Mouse (Mus musculus): Measurements from ENCODE around the gene Zfp579. TPM values are rescaled to one million over a fixed set of nuclear protein-coding genes. Genes with fewer than 3 reads are reported as not detected.

Gene Zfp579
- polyA plus RNA-seq, 1 experiment from 2014 or later = 68.4 TPM

DNA sequence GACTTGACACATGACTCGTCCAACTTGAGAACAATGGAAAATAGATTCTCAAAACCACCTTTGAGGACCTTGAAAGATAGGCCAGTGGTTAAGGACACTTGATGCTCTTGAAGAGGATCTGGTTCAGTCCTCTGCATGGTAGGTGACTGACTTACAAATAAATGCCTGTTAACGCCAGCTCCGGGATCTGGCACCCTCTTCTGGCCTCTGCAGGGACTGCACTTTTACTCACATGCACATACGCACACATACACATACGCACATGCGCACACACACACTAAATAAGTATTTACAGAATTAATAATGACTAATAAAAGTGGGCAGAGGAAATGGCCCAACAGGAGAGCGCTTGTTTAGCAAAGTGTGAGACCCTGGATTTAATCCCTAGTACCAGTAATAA is 19.1 kb downstream of the Zfp579 start:
- Histone ChIP-seq H3K9me3 (no peaks in the 10 kb centered on the region), H3K4me3 (replicated peaks) (no peak overlapping the region), H3K4me2 (replicated peaks) (no peak overlapping the region), H3K36me3 (no peaks in the 10 kb centered on the region), H3K4me1 (replicated peaks) (no peaks in the 10 kb centered on the region), H3K27me3 (no peaks in the 10 kb centered on the region), H3K9ac (replicated peaks) (no peak overlapping the region), H3K27ac (no peak overlapping the region)
- no peak for ATAC-seq
- 87% methylated on average over 7 of the region's 7 CpGs for WGBS

DNA sequence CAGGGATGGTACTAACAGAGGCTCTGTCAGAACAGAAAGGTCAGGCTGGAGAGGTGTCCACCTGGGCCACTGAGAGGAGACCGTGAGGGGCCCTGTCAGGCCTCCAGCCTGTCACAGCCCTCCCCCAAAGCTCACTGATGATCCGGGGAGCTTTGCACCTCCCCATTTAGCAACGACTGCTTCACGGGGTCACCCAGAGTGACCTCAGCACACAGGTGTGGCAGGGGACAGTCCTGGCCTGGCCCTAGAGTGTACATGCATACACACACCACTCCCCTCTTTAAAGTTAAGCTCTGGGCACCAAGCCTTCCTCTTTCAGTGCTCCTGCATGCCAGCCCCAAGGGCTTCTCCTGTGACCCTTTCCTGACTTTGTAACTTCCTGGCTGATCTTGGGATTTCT is 20.5 kb downstream of the Zfp579 start:
- Histone ChIP-seq H3K36me3 (no peaks in the 10 kb centered on the region), H3K4me3 (replicated peaks) (no peak overlapping the region), H3K4me1 (replicated peaks) (no peaks in the 10 kb centered on the region), H3K27ac (no peak overlapping the region), H3K9me3 (no peaks in the 10 kb centered on the region), H3K9ac (replicated peaks) (no peak overlapping the region), H3K4me2 (replicated peaks) (no peak overlapping the region), H3K27me3 (no peaks in the 10 kb centered on the region)
- WGBS = 69% methylated on average over 4 of the region's 4 CpGs
- no peak for ATAC-seq

DNA sequence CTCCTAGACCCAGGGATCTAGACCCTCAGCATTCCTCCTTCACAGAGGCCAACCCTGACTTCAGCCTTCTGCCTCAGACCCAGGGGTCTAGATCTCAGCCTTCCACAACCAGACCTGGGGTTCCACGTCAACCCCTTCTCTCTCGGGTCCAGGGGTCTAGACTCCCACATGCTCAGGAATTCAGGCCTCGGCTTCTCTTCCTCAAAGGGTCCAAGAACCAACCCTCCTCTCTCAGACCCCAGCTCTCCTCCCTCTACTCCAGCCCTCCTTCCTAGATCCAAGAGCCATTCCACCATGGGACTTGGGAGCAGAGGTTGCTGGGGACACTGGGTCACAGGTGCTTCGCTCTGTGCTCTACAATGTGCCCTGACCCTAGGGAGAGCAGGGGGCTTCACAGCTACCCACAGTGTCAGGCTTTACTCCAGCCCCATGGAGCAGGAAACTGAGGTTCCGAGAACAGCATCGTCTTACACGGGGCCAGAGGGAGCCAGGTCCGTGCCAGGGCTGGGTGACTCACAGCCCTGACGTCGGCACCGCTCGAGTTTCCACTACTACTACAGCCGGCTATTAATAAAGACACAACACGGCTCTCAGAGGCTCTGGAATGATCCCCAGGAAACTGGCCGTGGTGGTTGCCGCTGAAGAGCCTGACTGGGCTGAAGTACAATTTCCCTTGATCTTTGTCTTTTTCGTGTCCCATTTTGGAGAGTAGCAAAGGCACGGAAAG is 23.5 kb downstream of the Zfp579 start:
- 84% methylated on average over 18 of the region's 18 CpGs for WGBS
- no peak for ATAC-seq
- H3K27me3 ChIP-seq = no peaks in the 10 kb centered on the region

DNA sequence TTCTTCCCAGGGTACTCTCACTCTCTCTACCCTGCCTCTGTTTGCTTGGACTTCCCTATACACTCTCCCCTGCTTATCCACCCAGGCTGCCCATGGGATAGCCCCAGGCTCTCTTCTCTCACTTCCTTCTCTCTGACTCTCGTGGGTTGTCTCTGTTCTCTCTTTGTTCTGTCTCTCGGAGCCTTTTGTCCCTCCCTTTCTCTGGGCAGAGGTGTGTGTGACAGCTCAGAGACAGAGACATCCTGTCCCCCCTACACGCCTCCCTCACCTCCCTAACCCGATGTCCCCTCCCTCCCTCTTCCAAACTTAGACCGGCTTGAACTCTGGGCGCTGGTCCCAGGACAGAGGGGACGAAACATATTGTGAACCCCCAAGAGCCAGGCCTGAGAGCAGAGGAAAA is 24.2 kb downstream of the Zfp579 start:
- Histone ChIP-seq H3K9me3 (no peaks in the 10 kb centered on the region), H3K4me1 (replicated peaks) (no peaks in the 10 kb centered on the region), H3K36me3 (no peaks in the 10 kb centered on the region), H3K27me3 (no peaks in the 10 kb centered on the region), H3K4me3 (replicated peaks) (no peak overlapping the region), H3K9ac (replicated peaks) (no peak overlapping the region), H3K27ac (no peak overlapping the region), H3K4me2 (replicated peaks) (no peak overlapping the region)
- 25% methylated on average over 7 of the region's 7 CpGs for WGBS
- ATAC-seq = no peak

More for the DNA sequence above, 23.5 kb downstream of the Zfp579 start:
- Histone ChIP-seq H3K9ac (replicated peaks) (no peak overlapping the region), H3K36me3 (no peaks in the 10 kb centered on the region), H3K27ac (no peak overlapping the region), H3K4me2 (replicated peaks) (no peak overlapping the region), H3K4me1 (replicated peaks) (no peaks in the 10 kb centered on the region), H3K4me3 (replicated peaks) (no peak overlapping the region), H3K9me3 (no peaks in the 10 kb centered on the region)

DNA sequence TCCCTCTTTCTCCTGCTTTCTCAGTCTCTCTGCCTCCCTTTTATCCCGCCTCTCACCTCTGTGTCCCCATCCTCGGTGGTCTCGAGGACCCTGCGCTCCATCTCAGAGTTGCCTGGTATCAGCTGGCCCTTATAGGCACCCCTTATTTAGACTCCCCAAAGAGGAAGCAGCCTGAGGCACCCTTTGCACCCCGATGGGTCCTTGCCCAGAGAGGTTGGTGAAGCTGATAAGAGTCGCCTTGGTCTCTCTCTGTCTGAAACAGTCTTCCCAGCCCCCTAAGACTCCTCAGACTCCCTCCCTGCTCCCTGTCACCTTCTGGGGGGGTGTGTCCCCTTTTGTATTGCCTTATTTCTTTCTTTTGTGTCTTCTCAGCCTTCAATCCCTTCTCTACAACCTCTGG is 24.9 kb downstream of the Zfp579 start, which contains the start of gene Sbk3:
Gene Sbk3, minus strand, starts transcription at position 101 of the 400 bp plus-strand sequence.
- 41% methylated on average over 6 of the region's 6 CpGs for WGBS
- no peak within 1 kb of the TSS for H3K4me3 ChIP-seq (replicated peaks)
- H3K9ac ChIP-seq (replicated peaks) = no peak within 1 kb of the TSS
- ATAC-seq = no peak
- no peaks in the 10 kb centered on the region for H3K9me3 ChIP-seq
- H3K36me3 ChIP-seq = no peaks in the 10 kb centered on the region
- H3K27me3 ChIP-seq = no peaks in the 10 kb centered on the region
- no peak within 1 kb of the TSS for H3K27ac ChIP-seq
- H3K4me2 ChIP-seq (replicated peaks) = no peak within 1 kb of the TSS
- H3K4me1 ChIP-seq (replicated peaks) = no peaks in the 10 kb centered on the region

DNA sequence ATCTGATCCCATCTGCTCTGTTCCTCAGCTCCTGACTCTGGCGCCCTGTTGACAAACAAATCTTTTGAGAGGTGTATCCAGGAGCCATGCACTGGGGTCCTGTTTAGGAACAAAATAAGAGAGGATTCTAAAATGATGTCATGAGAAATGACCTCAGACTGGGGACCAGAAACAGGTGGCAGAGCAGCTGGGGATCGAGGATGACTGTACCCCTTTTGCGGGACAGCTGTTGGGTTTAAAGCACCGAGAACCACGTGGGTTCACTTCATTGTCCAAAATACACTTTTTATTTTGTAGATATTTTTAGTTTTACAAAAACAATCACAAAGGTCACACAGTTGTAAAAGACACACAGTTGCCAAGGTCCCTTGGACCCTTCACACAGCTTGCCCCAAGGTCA is 31.0 kb downstream of the Zfp579 start:
- Histone ChIP-seq H3K4me1 (replicated peaks) (no peaks in the 10 kb centered on the region), H3K4me3 (replicated peaks) (no peak overlapping the region), H3K27me3 (no peaks in the 10 kb centered on the region), H3K36me3 (no peaks in the 10 kb centered on the region), H3K9me3 (no peaks in the 10 kb centered on the region), H3K4me2 (replicated peaks) (no peak overlapping the region), H3K27ac (no peak overlapping the region), H3K9ac (replicated peaks) (no peak overlapping the region)
- WGBS = 85% methylated on average over 5 of the region's 5 CpGs
- no peak for ATAC-seq

DNA sequence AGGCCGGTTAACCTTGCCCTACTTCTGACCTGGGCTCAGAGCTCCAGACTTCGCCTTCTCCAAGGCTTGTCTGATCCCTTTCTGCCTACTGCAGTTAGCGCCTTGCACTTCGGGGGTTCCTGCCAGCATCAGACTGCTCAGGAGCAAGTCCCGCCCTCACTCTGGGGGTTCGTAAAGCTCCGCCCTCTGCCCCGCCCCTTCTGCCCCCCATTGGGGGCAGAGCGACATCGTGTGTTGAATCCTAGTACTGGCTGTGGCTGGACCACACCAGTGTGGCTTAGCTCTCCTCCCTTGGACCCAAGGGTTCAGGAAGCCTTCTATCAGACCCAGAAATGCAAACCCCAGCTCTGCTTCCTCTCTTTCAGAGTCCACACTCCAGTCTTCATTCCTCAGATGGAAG is 31.7 kb downstream of the Zfp579 start, which contains the start of gene Sbk2:
Gene Sbk2, minus strand, starts transcription at position 135 of the 400 bp plus-strand sequence.
- Histone ChIP-seq H3K36me3 (no peaks in the 10 kb centered on the region), H3K9ac (replicated peaks) (no peak within 1 kb of the TSS), H3K4me3 (replicated peaks) (no peak within 1 kb of the TSS), H3K9me3 (no peaks in the 10 kb centered on the region), H3K4me1 (replicated peaks) (no peaks in the 10 kb centered on the region), H3K27ac (no peak within 1 kb of the TSS), H3K4me2 (replicated peaks) (no peak within 1 kb of the TSS; the same call in 1 of the 2 replicates), H3K27me3 (no peaks in the 10 kb centered on the region)
- ATAC-seq = peak; percentile 69
- 5% methylated on average over 10 of the region's 10 CpGs for WGBS

DNA sequence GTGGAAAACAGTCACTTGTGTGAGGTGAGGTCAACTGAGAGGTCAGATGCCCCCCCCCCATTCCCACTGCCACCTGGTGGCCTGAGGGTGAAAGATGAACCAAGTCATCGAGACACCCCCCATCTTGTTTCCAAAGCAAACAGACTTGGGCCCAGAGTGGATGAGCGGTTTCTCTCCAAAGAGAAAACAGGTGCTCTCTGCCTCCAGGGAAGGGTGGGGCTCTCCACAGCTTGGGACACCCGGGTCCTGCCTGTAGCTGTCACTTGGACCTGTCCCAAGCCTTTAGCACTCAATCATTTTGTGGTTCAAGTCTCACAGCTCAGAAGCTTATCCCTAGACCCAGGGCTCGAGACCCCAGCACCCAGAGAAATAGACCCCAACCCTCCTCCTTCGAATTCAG is 32.4 kb downstream of the Zfp579 start:
- no peaks in the 10 kb centered on the region for H3K36me3 ChIP-seq
- H3K4me3 ChIP-seq (replicated peaks) = no peak overlapping the region
- 0 out of 2 replicates have a peak, but pooled peaks have one; percentile 34 for ATAC-seq
- WGBS = 85% methylated on average over 5 of the region's 5 CpGs
- H3K27me3 ChIP-seq = no peaks in the 10 kb centered on the region
- H3K9me3 ChIP-seq = no peaks in the 10 kb centered on the region
- no peak overlapping the region for H3K27ac ChIP-seq
- H3K9ac ChIP-seq (replicated peaks) = no peak overlapping the region
- H3K4me2 ChIP-seq (replicated peaks) = no peak overlapping the region
- no peaks in the 10 kb centered on the region for H3K4me1 ChIP-seq (replicated peaks)

DNA sequence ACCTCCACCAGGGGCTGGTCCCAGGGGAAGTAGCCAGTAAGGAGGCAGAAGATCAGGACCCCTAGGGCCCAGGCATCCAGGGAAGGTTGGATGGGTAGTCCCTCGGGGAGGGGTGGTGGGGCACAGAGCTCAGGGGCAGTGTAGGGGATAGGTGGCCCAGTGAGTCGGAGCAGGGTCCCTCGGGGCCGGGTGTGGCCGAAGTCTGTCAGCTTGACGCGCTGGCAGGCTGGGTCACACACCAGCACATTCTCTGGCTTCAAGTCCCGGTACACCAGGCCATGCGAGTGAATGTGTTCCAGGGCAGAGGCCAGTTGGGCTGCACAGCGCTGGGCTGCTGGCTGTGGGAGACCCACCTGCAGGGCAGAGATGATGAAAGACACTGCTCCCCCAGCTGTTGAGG is 38.6 kb downstream of the Zfp579 start:
- Histone ChIP-seq H3K4me3 (replicated peaks) (no peak overlapping the region), H3K9ac (replicated peaks) (no peak overlapping the region), H3K4me1 (replicated peaks) (0 out of 2 replicates have a peak, but pooled peaks cover 6% of the 10 kb centered on the region), H3K27me3 (no peaks in the 10 kb centered on the region), H3K27ac (no peak overlapping the region), H3K36me3 (no peaks in the 10 kb centered on the region), H3K9me3 (no peaks in the 10 kb centered on the region), H3K4me2 (replicated peaks) (no peak overlapping the region)
- WGBS = 85% methylated on average over 10 of the region's 10 CpGs
- ATAC-seq = no peak

DNA sequence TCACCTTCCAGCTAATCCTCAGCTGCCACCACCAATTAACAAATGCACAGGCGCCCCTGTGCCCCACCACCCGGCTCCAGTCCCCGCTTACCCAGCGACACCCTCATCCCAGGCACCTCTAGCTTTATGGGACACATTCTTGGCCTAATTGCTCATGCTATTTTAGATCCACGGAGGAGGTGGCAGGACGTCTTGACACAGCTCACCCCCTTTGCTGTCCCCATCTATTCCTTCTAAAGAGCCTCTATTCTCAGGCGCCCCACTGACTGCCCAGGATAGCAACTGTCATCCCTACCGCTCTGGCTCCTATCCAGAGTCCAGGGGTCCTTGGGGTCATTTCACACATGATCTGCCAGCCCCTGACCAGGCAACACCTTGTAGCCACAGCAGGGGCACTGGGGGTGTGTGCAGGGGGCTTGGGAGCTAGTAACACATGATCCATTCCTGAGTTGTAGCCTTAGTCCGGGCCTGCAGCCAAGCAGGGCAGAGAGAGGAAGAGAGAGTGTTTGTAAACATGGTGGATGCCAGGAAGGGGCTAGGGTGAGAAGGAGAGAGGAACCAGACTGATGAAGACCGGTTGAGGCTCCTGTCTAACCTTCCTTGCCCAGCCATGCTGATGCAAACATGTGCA is 42.0 kb downstream of the Zfp579 start:
- no peak overlapping the region for H3K4me3 ChIP-seq (replicated peaks)
- H3K9me3 ChIP-seq = no peaks in the 10 kb centered on the region
- H3K4me2 ChIP-seq (replicated peaks) = no peak overlapping the region
- WGBS = 33% methylated on average over 10 of the region's 10 CpGs
- H3K4me1 ChIP-seq (replicated peaks) = 0 out of 2 replicates have a peak, but pooled peaks cover 6% of the 10 kb centered on the region
- H3K27ac ChIP-seq = no peak overlapping the region
- peak overlapping the region; percentile 36; the same call in 1 of the 2 replicates for H3K9ac ChIP-seq (replicated peaks)
- ATAC-seq = no peak
- no peaks in the 10 kb centered on the region for H3K27me3 ChIP-seq
- H3K36me3 ChIP-seq = no peaks in the 10 kb centered on the region

DNA sequence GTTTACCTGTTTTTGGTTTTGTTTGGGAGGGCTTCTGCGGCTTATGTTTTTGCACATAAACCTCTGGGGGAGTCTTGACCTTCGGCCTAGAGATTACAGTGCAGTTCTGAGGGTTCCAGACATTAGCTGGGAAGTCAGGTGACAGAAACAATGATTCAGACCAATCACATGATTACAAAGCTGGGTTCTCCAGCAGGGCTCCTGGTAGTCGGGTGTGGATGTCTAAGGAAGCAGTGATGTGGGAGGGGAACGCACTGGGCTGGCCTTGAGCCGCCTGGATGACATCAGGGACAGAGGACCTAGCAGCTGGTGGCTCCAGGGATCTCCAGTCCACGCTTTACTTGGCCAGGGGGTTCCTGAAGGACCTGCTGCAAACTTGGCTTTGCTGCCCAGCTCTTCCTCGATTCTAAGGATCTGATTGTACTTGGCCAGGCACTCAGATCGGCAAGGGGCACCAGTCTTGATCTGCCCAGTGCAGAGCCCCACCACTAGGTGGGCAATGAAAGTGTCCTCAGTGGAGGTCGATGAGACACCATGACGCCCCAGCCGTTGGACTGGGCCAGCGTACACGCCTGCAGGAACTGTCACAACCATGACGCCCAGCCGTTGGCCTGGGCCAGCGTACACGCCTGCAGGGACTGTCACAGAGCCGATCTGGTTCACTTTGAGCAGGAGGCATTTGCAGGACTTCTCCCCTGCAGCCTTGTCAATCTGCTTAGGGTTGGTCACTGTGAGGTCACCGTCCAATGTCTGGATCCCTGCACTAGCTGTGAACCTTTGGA is 45.2 kb downstream of the Zfp579 start:
- Histone ChIP-seq H3K36me3 (no peaks in the 10 kb centered on the region), H3K4me2 (replicated peaks) (no peak overlapping the region), H3K27ac (no peak overlapping the region), H3K9me3 (no peaks in the 10 kb centered on the region), H3K4me3 (replicated peaks) (no peak overlapping the region), H3K4me1 (replicated peaks) (0 out of 2 replicates have a peak, but pooled peaks cover 6% of the 10 kb centered on the region), H3K27me3 (no peaks in the 10 kb centered on the region), H3K9ac (replicated peaks) (no peak overlapping the region)
- no peak for ATAC-seq
- 86% methylated on average over 19 of the region's 19 CpGs for WGBS

DNA sequence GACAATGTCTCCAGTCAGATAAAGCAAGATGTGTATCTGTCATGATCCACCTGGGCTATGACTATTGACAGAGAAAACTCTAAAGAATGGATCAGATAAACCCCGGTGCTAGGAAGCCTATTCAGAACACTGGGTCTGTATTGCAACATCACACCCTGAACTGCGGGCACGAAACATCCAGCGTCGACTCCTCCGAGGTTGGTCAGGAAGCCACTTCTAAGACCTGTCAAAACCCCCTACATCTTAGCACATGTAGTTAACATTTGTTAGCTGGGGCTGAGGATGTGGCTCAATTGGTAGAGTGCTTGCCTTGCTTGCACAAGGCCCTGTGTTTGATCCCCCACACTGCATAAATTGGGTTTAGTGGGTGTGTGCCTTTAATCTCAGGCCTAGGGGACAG is 47.6 kb downstream of the Zfp579 start:
- no peaks in the 10 kb centered on the region for H3K36me3 ChIP-seq
- H3K27ac ChIP-seq = no peak overlapping the region
- H3K4me1 ChIP-seq (replicated peaks) = no peaks in the 10 kb centered on the region
- 77% methylated on average over 6 of the region's 6 CpGs for WGBS
- no peaks in the 10 kb centered on the region for H3K27me3 ChIP-seq
- no peak overlapping the region for H3K4me2 ChIP-seq (replicated peaks)
- no peak overlapping the region for H3K4me3 ChIP-seq (replicated peaks)
- ATAC-seq = no peak
- no peaks in the 10 kb centered on the region for H3K9me3 ChIP-seq
- H3K9ac ChIP-seq (replicated peaks) = no peak overlapping the region

All from midbrain, embryonic 13.5 days (tissue).